9 mouse cellular contexts compared by ENCODE assay signal in genomic region chr17:12791079-12791406, GRCm38 (mm10). TPM values are rescaled to one million over a fixed set of nuclear protein-coding genes. Genes with fewer than 3 reads are reported as not detected.
A peak's percentile ranks its signal among the peaks of the same experiment; 100 is the strongest.
DNase-seq lines count a peak whose midpoint lies in the region; ATAC-seq and TF ChIP-seq lines count a peak whose summit lies in the region.
"Had no signal": no experiment of that assay in that cellular context is flagged by ENCODE, and none has a peak within 500 bp of the region (broad histone marks: within the 10 kb centered on the region; RNA-seq: fewer than 3 reads in every experiment).

No protein-coding gene starts in this region.

- H3K4me3 ChIP-seq in heart, embryonic 16.5 days (ENCODE audit: low read length) = no peak overlapping the region
- H3K4me3 ChIP-seq in embryonic facial prominence, embryonic 13.5 days = no peak overlapping the region
- no peak overlapping the region for H3K4me3 ChIP-seq in intestine, postnatal 0 days (ENCODE audit: low read depth, low read length)
- no peak overlapping the region for H3K4me3 ChIP-seq in midbrain, postnatal 0 days (ENCODE audit: low read depth, low read length)

- peaks cover 69% of the 10 kb centered on the region for H3K4me1 ChIP-seq in heart, embryonic 16.5 days (ENCODE audit: control insufficient read depth, insufficient read depth, low read length)
- peaks cover 52% of the 10 kb centered on the region for H3K4me1 ChIP-seq in embryonic facial prominence, embryonic 13.5 days
- H3K4me1 ChIP-seq in intestine, postnatal 0 days (replicated peaks; ENCODE audit: control insufficient read depth, insufficient read depth, low read length) = peaks cover 15% of the 10 kb centered on the region; the same call in 1 of the 2 replicates
- peaks cover 9% of the 10 kb centered on the region; the same call in 1 of the 2 replicates for H3K4me1 ChIP-seq in midbrain, postnatal 0 days (ENCODE audit: insufficient read depth, low read length)

- H3K27me3 ChIP-seq in heart, embryonic 16.5 days (ENCODE audit: control insufficient read depth, insufficient read depth, low read length) = no peaks in the 10 kb centered on the region
- no peaks in the 10 kb centered on the region for H3K27me3 ChIP-seq in embryonic facial prominence, embryonic 13.5 days
- no peaks in the 10 kb centered on the region for H3K27me3 ChIP-seq in intestine, postnatal 0 days (replicated peaks; ENCODE audit: control insufficient read depth, insufficient read depth, low read length)
- H3K27me3 ChIP-seq in midbrain, postnatal 0 days (ENCODE audit: insufficient read depth, low read length) = no peaks in the 10 kb centered on the region

- peaks cover 4% of the 10 kb centered on the region; the same call in 1 of the 2 replicates for H3K9me3 ChIP-seq in heart, embryonic 16.5 days (replicated peaks; ENCODE audit: control insufficient read depth, low read length)
- H3K9me3 ChIP-seq in embryonic facial prominence, embryonic 13.5 days = peaks cover 10% of the 10 kb centered on the region; the same call in 1 of the 2 replicates
- no peaks in the 10 kb centered on the region for H3K9me3 ChIP-seq in intestine, postnatal 0 days (ENCODE audit: control insufficient read depth)
- H3K9me3 ChIP-seq in midbrain, postnatal 0 days (ENCODE audit: low read length) = no peaks in the 10 kb centered on the region

- peak overlapping the region; percentile 94 for H3K27ac ChIP-seq in heart, embryonic 16.5 days (ENCODE audit: low read length)
- H3K27ac ChIP-seq in embryonic facial prominence, embryonic 13.5 days = peak overlapping the region; percentile 90
- peak overlapping the region; percentile 61 for H3K27ac ChIP-seq in intestine, postnatal 0 days (ENCODE audit: low read depth, low read length)
- peak overlapping the region; percentile 57; the same call in 1 of the 2 replicates for H3K27ac ChIP-seq in midbrain, postnatal 0 days (ENCODE audit: low read depth, low read length)
- H3K27ac ChIP-seq: liver, embryonic 14.5 days had no signal

- peaks cover 13% of the 10 kb centered on the region for H3K36me3 ChIP-seq in heart, embryonic 16.5 days (ENCODE audit: control insufficient read depth, insufficient read depth)
- peaks cover 23% of the 10 kb centered on the region for H3K36me3 ChIP-seq in embryonic facial prominence, embryonic 13.5 days
- H3K36me3 ChIP-seq in intestine, postnatal 0 days (ENCODE audit: control insufficient read depth, insufficient read depth) = no peaks in the 10 kb centered on the region; the same call in 1 of the 2 replicates
- no peaks in the 10 kb centered on the region for H3K36me3 ChIP-seq in midbrain, postnatal 0 days (ENCODE audit: insufficient read depth, low read length)

- DNase-seq in heart, adult 8-10 months (ENCODE audit: low spot score) = no peak
- DNase-seq in midbrain, postnatal 0 days (ENCODE audit: low spot score) = peak; percentile 74
- no peak for DNase-seq in urinary bladder, adult 2 months (ENCODE audit: low spot score)
- no peak for DNase-seq in adrenal gland, adult 2 months
- DNase-seq in thymus, postnatal 14 days = no peak

- ATAC-seq in heart, embryonic 16.5 days (replicated peaks; ENCODE audit: extremely low read depth, insufficient read depth, low FRiP score) = peak; percentile 1; the same call in 1 of the 2 replicates
- ATAC-seq in embryonic facial prominence, embryonic 13.5 days (ENCODE audit: insufficient number of reproducible peaks, insufficient read depth, low FRiP score, low TSS enrichment, low read depth) = no peak
- no peak for ATAC-seq in intestine, postnatal 0 days
- peak; percentile 41; the same call in 1 of the 2 replicates for ATAC-seq in midbrain, postnatal 0 days (ENCODE audit: low FRiP score)

- WGBS in heart, embryonic 16.5 days = 10% methylated on average over 5 of the region's 5 CpGs
- WGBS in embryonic facial prominence, embryonic 13.5 days = 16% methylated on average over 5 of the region's 5 CpGs
- 27% methylated on average over 5 of the region's 5 CpGs for WGBS in intestine, postnatal 0 days
- 14% methylated on average over 5 of the region's 5 CpGs for WGBS in midbrain, postnatal 0 days

- H3K4me2 ChIP-seq in heart, embryonic 16.5 days (ENCODE audit: low read depth, low read length) = peak overlapping the region; percentile 8; the same call in 1 of the 2 replicates
- no peak overlapping the region for H3K4me2 ChIP-seq in embryonic facial prominence, embryonic 13.5 days
- H3K4me2 ChIP-seq in intestine, postnatal 0 days (replicated peaks; ENCODE audit: low read depth) = no peak overlapping the region
- no peak overlapping the region for H3K4me2 ChIP-seq in midbrain, postnatal 0 days (ENCODE audit: low read depth, low read length, poor library complexity, severe bottlenecking)

- no peak for TF ChIP-seq CTCF in intestine, postnatal 0 days (IDR thresholded peaks at IDR 0.05; ENCODE audit: low read depth)
- no peak for TF ChIP-seq CTCF in midbrain, postnatal 0 days (IDR thresholded peaks at IDR 0.05)

- peak overlapping the region; percentile 58 for H3K9ac ChIP-seq in heart, embryonic 16.5 days (ENCODE audit: low read length)
- H3K9ac ChIP-seq in embryonic facial prominence, embryonic 13.5 days = no peak overlapping the region
- no peak overlapping the region for H3K9ac ChIP-seq in intestine, postnatal 0 days (ENCODE audit: low read depth, low read length)
- H3K9ac ChIP-seq in midbrain, postnatal 0 days (replicated peaks; ENCODE audit: low read length, poor library complexity, severe bottlenecking) = no peak overlapping the region
- H3K9ac ChIP-seq: liver, embryonic 14.5 days had no signal

RNA-seq across cellular contexts. Expression of gene Igf2r, which starts 21.6 kb away (rescaled TPM):
- 98.0 and 133 TPM in 2 replicates for polyA plus RNA-seq in heart, embryonic 16.5 days (2015; fragmentation: Nextera tagmentation; extraction: Ambion mirVana)
- 100 to 1,000 TPM; 103 to 124 (median 118) TPM for total RNA-seq in heart, adult 8-10 months (2022)
- 27.9 and 35.4 TPM in 2 replicates for polyA plus RNA-seq in embryonic facial prominence, embryonic 13.5 days (2015; fragmentation: Nextera tagmentation; extraction: Ambion mirVana)
- 25.1 and 28.7 TPM in 2 replicates for polyA plus RNA-seq in intestine, postnatal 0 days (2015; fragmentation: Nextera tagmentation; extraction: Ambion mirVana)
- 31.7 and 44.2 TPM in 2 replicates for total RNA-seq in midbrain, postnatal 0 days (2014; rRNA removed)
- polyA plus RNA-seq in midbrain, postnatal 0 days (2015; fragmentation: Nextera tagmentation; extraction: Ambion mirVana) = 5.0 and 5.4 TPM in 2 replicates
- polyA plus RNA-seq in urinary bladder, adult 2 months (2012; rRNA removed) = 35.4 and 51.7 TPM in 2 replicates
- total RNA-seq in adrenal gland, adult 2 months (2021) = 10 to 100 TPM; 66.8 to 74.7 TPM
- 21.9 and 23.2 TPM in 2 replicates for polyA plus RNA-seq in adrenal gland, adult 2 months (2012; rRNA removed)

Comparison
In these comparisons a context has a peak if more than half of its experiments do, and no peak if none do; other contexts are left out.
1. ATAC-seq: peak in heart, embryonic 16.5 days (single experiment) and midbrain, postnatal 0 days (single experiment); none in embryonic facial prominence, embryonic 13.5 days (single experiment) and intestine, postnatal 0 days (single experiment).
2. Peak in every context shown above with its lines, with median percentiles within 50 percentile points of each other: H3K27ac ChIP-seq.